Mouse (Mus musculus): Measurements from ENCODE around the gene Atxn10.

DNA sequence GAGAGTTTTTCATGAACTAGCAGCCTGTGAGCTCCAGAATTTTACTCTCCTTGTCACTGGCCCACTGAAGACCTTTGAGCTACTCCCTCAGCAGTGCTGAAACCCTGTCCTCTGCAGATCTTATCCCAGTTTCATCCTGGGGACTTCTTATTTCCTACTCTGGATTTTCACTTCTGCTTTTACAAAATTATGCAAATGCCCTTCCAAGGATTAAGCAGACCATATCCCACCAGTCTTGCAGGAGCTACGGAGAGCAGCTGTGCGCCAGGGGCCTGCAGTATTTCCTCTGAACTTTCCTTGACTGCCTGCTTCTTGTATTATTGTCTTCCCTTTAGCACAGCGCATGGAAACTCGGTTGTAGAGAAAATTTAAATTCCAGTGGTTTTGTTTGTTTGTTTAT is 68.7 kb downstream of the Atxn10 start:
- TF ChIP-seq EP300 (IDR thresholded peaks at IDR 0.05; ENCODE audit: insufficient read depth, low read depth, low read length) (no peak), POLR2A (IDR thresholded peaks at IDR 0.05; ENCODE audit: insufficient read depth, low read length) (no peak)
